Mouse (Mus musculus) limb, embryonic 11.5 days (tissue): ENCODE measurements at regions not wholly inside any gene's neighbourhood (a gene's known extent, or its start where the extent isn't known, plus 50 kb on each side); places are given as distances from the start of the nearest gene placed in this dataset.

ENCODE experiments used
- ATAC-seq: fragments of 200-750 bp; cut with Nextera tagmentation; 2 replicates; pipeline ENCODE4 v1.8.0; 2017; ENCODE audit warnings: low read depth; ENCODE audit not compliant: insufficient number of reproducible peaks, low FRiP score, low TSS enrichment
- DNase-seq: peaks from one replicate; pipeline ENCODE4 v3.0.0-alpha.2; 2015; ENCODE audit warnings: low spot score
- H3K27ac ChIP-seq: fragments of 300-500 bp; sonication (generic); replicated peaks from 2 replicates; pipeline ENCODE4 v1.5.1; 2014; ENCODE audit warnings: low read depth, mild to moderate bottlenecking, low read length
- H3K27me3 ChIP-seq: fragments of 300-500 bp; sonication (generic); 2 replicates; pipeline ENCODE4 v1.6.1; 2014; ENCODE audit warnings: mild to moderate bottlenecking, low read length, mixed read lengths; ENCODE audit not compliant: control insufficient read depth, insufficient read depth
- H3K36me3 ChIP-seq: fragments of 300-500 bp; sonication (generic); 2 replicates; pipeline ENCODE4 v1.6.1; 2014; ENCODE audit warnings: mild to moderate bottlenecking, low read length, moderate library complexity, mixed read lengths; ENCODE audit not compliant: control insufficient read depth, insufficient read depth
- H3K4me1 ChIP-seq: fragments of 300-500 bp; sonication (generic); 2 replicates; pipeline ENCODE4 v1.6.1; 2014; ENCODE audit warnings: low read length, mixed read lengths; ENCODE audit not compliant: control insufficient read depth, insufficient read depth
- H3K4me2 ChIP-seq: fragments of 300-500 bp; sonication (generic); 2 replicates; pipeline ENCODE4 v1.6.1; 2014; ENCODE audit warnings: low read depth, mild to moderate bottlenecking, moderate library complexity; ENCODE audit not compliant: severe bottlenecking
- H3K4me3 ChIP-seq: fragments of 300-500 bp; sonication (generic); 2 replicates; pipeline ENCODE4 v1.5.1; 2014; ENCODE audit warnings: low read depth, low read length
- H3K9ac ChIP-seq: fragments of 300-500 bp; sonication (generic); 2 replicates; pipeline ENCODE4 v1.6.1; 2014; ENCODE audit warnings: mild to moderate bottlenecking, low read length
- H3K9me3 ChIP-seq: fragments of 300-500 bp; sonication (generic); 2 replicates; pipeline ENCODE4 v1.6.1; 2016; ENCODE audit warnings: low read length; ENCODE audit not compliant: control insufficient read depth
- WGBS: fragments of 180-500 bp; shearing (Covaris S2); extraction: QIAGEN DNeasy Blood & Tissue Kit; methylation state at CpG from one replicate; pipeline ENCODE4 v1.1.7; 2014; 5-methylcytosine and 5-hydroxymethylcytosine counted together

DNA sequence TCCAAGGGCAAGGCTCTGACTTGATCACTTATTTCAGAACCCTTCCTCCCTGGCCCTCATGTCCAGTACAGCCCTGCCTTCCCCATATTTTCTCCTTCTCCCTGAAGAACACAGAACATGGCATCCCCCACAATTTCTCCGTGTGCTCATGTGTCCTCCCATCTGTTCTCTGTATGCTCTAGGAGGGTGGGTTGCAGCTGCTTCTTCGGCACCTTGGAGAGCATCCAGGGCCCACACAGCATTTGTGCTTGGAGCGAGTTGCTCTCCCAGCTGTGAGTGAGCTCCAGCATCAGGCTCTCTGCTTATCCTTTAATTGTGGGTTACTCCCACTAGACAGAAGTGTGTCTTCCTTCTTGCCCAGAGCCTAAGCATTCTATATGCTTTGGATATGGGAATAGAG, 69.8 kb upstream of the Bace2 start:
- Histone ChIP-seq H3K27me3 (no peaks in the 10 kb centered on the region), H3K9me3 (no peaks in the 10 kb centered on the region), H3K4me2 (no peak overlapping the region), H3K4me1 (no peaks in the 10 kb centered on the region), H3K27ac (no peak overlapping the region), H3K9ac (no peak overlapping the region), H3K36me3 (no peaks in the 10 kb centered on the region), H3K4me3 (no peak overlapping the region)
- 34% methylated on average over 3 of the region's 3 CpGs for WGBS
- no peak for ATAC-seq
- no peak for DNase-seq

DNA sequence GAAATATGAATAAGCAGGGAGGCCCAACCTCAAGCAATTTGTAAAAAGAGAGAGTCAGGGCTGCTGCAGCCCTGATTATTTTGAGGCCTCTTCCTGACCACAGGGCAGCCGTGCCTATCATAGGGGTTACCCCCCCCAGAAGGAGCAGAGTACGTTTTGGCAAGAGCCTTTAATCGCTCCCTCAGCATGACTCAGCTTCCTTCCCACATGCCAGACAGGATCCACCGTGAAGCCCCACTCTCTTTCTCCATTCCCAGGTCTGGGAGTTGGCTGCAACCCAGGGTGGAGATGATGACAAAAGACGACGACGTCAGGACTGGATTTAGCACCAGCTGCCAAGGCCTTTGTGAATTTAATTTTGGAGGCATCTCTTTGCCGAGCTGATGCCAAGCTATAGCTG, 67.9 kb upstream of the Bace2 start:
- Histone ChIP-seq H3K4me1 (no peaks in the 10 kb centered on the region), H3K27ac (no peak overlapping the region), H3K9me3 (no peaks in the 10 kb centered on the region), H3K4me2 (no peak overlapping the region), H3K4me3 (no peak overlapping the region), H3K9ac (no peak overlapping the region), H3K27me3 (no peaks in the 10 kb centered on the region), H3K36me3 (no peaks in the 10 kb centered on the region)
- DNase-seq = no peak
- no peak for ATAC-seq
- WGBS = 59% methylated on average over 8 of the region's 8 CpGs

GRCm38 (mm10) chr16:97292484-97293048, 64.0 kb upstream of the Bace2 start:
- ATAC-seq = no peak
- Histone ChIP-seq H3K9ac (no peak overlapping the region), H3K36me3 (no peaks in the 10 kb centered on the region), H3K4me1 (no peaks in the 10 kb centered on the region), H3K4me3 (no peak overlapping the region; the same call in 1 of the 2 replicates), H3K4me2 (peak overlapping the region; percentile 31), H3K9me3 (no peaks in the 10 kb centered on the region), H3K27me3 (no peaks in the 10 kb centered on the region), H3K27ac (no peak overlapping the region)
- WGBS = 2% methylated on average over 11 of the region's 11 CpGs
- peak; percentile 49 for DNase-seq

DNA sequence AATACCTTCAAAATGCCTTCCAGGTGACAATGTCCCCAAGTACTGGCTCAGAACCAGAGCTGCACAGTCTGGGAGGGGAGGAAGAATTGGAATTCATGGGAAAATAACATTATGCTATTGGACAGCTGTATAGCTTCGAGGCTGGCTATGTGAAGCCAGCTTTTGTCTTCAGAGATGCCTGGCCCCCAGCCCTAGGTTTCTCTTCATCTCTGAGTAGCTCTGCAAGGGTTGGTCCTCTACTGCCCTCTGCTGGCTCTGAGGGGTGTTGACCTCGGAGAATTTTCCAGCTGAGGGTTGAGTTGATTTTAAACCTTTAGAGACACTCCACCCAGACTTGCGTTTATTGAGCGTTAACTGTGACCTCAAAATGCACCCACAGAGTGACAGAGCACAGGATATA, 63.3 kb upstream of the Bace2 start:
- H3K4me2 ChIP-seq = peak overlapping the region; percentile 31
- H3K4me3 ChIP-seq = no peak overlapping the region
- whole genome bisulfite sequencing = 6% methylated on average over 4 of the region's 4 CpGs
- no peaks in the 10 kb centered on the region for H3K4me1 ChIP-seq
- no peaks in the 10 kb centered on the region for H3K9me3 ChIP-seq
- no peaks in the 10 kb centered on the region for H3K27me3 ChIP-seq
- ATAC-seq (peak; percentile 79), DNase-seq (peak; percentile 87)
- H3K36me3 ChIP-seq = no peaks in the 10 kb centered on the region
- no peak overlapping the region for H3K27ac ChIP-seq
- H3K9ac ChIP-seq = no peak overlapping the region

GRCm38 (mm10) chr16:97297140-97297539, 59.4 kb upstream of the Bace2 start:
- H3K27ac ChIP-seq = no peak overlapping the region
- H3K4me3 ChIP-seq = no peak overlapping the region
- DNase-seq (no peak), ATAC-seq (no peak)
- WGBS = 82% methylated on average over 3 of the region's 3 CpGs
- no peak overlapping the region for H3K9ac ChIP-seq
- H3K36me3 ChIP-seq = no peaks in the 10 kb centered on the region
- no peak overlapping the region for H3K4me2 ChIP-seq
- H3K4me1 ChIP-seq = no peaks in the 10 kb centered on the region
- H3K27me3 ChIP-seq = no peaks in the 10 kb centered on the region
- no peaks in the 10 kb centered on the region for H3K9me3 ChIP-seq

GRCm38 (mm10) chr16:97304156-97304735, 52.3 kb upstream of the Bace2 start:
- DNase-seq (no peak), ATAC-seq (no peak)
- WGBS = 77% methylated on average over 5 of the region's 5 CpGs
- H3K4me3 ChIP-seq = no peak overlapping the region
- no peak overlapping the region for H3K27ac ChIP-seq
- no peak overlapping the region for H3K9ac ChIP-seq
- H3K9me3 ChIP-seq = no peaks in the 10 kb centered on the region
- H3K4me1 ChIP-seq = peaks cover 3% of the 10 kb centered on the region; the same call in 1 of the 2 replicates
- H3K27me3 ChIP-seq = no peaks in the 10 kb centered on the region
- no peaks in the 10 kb centered on the region for H3K36me3 ChIP-seq
- no peak overlapping the region for H3K4me2 ChIP-seq
